Mouse (Mus musculus) retina, postnatal 1 day (tissue): ENCODE data around the gene Tfap2a.

Experiments
- DNase-seq: peaks from one replicate; pipeline ENCODE4 v3.0.0-alpha.2; 2012

Tfap2a gene

DNA sequence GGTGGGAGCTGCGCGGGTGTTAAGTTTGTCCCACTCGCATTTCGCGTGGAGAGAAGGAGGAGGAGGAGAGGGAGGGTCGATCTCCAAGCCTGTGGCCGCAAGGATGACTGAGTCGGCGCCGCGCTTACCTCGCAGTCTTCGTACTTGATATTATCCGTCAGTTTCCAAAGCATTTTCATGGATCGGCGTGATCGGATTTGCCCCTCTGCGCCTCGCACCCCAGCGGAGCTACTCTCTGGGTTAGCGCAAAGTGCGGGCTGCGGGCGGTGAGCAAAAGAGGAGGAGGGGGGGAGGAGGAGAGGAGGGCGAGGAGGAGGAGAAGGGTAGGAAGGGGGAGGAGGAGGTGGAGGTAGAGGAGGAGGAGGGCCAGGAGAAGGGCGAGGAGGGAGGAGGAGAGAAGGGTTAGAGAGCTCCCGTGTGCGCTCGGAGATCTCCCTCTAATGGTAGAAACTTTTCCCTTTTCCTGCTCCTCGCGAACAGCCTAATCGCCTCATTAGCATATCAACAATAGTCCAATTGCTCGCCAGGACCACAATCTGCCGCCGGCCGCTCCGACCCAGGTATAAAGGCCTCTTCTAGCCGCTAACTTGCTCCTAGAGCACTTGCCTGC, 4.5 kb downstream of the Tfap2a start:
- DNase-seq: peak; percentile 79

DNA sequence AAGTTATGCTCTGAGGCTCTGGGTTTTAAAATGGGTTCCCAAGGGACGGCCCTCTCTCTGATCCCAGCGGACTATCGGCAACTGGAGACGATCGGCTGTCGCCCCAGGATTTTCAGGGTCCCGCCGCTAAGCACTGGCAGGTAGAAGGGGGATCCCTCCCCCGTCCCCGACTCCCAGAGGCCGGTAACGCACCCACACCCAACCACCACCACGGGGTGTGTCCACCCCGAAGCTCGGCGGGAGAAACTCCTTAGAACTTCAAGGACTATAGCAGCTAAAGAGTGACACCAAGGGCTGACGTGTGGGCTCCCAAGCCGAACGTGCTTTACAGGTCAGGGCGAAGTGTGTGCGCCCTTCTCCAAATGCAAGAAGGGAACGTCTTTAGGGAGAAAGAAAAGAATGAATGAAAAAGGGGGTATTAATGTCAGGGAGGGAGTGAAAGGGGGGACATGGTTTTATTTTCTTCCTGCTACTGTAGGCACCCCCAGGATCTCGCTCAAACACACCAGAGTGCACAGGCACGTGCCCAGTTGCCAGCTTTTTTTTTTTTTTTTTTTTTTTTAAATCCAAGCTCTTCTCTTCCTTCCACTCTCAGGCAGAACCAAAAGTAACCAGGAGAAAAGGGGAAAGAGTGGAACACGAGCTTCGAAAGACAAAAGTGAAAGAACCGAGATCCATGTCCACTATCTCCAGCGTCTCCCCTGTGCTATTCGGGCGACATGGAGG, 5.2 kb downstream of the Tfap2a start:
- peak; percentile 50 for DNase-seq

DNA sequence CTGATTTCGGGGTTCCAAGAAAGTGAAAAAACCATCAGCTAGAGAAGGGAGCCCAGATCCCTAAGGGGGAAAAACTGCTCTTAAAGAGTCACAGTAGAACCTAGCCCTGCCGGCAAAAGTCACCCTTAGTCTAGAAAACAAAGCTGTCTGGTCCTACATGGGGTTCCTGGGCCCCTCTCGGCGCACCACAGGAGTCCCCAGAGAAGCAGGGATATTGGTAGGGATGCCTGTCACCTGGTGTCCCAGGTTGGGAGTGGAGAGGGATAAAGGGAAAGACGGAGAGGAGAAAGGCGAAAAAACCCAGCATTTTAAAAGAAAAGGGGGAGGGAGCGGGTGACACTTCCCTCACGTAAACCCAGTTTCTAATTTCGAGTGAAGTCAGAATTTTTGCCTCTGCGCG, 6.1 kb downstream of the Tfap2a start:
- no peak for DNase-seq

DNA sequence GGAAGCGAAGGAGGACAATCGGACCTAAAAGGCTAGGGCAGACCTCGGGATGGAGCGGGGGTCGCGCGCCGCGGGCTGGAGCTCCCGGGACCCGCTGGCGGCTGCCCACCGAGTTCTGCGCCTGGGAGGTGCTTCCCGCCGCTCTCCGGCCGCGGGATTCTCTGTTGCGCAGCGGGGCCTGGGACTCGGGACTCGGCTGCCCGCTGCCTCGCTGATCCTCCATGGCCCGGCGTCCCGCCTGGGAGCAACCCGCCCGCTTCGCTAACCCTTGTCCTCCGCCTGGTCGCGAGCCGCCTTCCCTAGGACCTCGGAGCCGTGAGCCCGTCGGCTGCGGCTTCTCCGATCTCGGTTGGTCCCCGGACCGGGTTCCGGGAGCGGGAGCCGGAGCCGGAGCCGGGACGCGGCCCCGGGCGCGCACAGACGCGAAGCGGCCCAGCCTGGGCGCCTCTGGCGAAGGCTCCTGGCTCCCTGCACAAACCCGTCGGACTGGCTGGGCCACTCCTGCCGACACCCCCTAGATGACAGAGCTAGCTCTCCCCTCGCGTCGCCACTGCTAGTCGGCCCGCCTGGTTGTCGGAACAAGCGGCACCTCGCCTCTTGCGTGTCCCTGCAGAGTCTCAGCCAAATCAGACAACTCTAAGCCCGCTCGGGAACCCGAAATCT, 6.9 kb downstream of the Tfap2a start:
- DNase-seq: peak; percentile 45

DNA sequence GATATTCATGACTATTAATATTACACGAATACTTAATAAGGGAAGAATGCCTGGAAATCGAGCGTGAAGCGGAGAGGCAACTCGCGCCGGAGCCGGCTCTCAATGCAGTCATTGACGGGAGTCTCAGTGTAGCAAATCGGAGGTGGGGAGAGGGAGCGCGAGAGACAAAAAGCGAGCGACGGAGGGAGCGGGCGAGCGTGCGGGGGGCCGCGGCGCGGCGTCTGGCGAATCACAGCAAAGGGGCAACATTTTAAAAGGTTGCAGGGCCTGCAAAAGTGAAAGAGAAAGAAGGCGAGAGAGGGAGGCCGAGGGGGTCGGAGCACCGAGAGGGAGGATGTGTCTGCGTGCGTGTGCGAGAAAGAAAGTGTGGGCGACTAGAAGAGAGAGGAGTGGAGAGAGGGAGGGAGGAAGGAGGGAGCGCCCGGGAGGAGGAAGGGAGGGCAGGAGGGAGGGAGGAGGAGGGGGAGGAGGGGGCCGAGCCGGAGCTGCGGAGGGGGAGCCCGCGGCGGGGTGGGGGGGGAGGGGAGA, 7.5 kb downstream of the Tfap2a start:
- DNase-seq: peak; percentile 86

DNA sequence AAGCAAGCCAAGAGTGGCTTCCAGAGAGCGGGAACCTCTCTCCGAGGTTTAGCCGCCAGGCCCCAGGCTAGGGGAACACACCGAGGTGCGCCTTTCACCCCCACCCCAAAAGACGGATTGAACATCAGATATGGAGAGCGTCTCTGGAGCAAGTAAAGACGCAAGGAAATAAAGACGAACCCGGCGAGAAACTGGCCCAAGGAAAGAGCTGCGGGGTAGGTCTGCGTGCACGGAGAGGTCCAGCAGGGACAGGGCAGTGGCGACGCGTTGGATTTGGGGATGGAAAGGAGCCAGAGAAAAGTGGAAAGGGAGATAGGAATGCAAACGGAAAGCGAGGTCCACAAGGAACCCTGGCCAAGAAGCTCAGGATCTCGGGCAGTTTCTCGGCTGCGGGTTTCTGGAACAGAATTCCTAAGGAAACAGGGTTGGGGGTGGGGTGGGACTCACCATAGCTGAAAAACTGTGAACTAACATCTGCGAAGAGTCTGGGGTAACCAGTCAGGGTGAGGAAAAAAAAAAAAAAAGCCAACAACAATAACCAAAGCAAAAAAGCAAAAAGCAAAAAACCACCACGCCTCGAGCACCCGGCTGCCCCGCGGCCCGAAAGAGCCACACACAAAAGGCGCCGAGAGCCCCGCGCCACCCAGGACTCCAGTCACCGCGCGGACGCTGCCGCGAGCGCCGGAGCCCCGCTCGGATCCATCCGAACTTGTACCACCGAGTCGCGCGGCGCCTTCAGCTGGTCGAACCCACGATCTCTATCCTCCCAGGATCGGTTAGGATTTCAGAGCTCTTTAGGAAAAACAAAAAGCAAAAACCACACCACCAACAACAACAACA, 8.4 kb downstream of the Tfap2a start:
- DNase-seq: no peak

DNA sequence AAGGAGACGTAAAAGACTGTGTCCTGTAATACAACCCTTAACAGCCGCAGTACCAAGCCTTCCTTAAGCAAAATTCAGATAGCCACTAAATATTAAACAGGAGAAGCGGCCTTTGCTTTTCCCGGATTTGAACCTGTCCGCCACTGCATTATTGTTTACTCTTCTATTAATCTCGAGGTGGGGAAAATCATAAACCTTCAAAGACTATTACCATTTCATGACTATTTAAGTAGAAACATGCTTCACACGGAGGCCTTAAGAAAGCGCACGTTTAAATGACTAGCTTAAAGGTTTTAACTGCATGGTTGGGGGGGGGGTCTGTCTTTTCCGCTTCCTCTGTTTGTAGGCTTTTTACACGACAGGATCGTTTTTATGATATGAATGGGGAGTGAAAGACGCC, 9.1 kb downstream of the Tfap2a start:
- DNase-seq: no peak

DNA sequence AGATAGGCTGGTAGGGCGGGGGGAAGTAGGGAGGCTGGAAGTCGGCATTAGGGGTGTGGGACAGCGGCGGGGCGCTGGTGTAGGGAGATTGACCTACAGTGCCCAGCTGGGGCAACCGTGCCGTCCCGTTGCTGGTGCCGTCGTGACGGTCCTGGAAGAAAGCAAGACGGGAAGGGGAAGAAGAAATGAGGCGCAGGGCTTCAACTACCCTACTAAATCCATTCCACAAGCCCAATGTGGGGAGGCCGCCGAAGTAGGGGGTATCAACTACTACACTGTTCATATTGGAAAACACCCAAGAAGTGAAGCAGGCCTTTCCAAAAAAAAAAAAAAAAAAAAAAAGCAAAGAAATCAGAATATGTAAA, 9.6 kb downstream of the Tfap2a start:
- no peak for DNase-seq

DNA sequence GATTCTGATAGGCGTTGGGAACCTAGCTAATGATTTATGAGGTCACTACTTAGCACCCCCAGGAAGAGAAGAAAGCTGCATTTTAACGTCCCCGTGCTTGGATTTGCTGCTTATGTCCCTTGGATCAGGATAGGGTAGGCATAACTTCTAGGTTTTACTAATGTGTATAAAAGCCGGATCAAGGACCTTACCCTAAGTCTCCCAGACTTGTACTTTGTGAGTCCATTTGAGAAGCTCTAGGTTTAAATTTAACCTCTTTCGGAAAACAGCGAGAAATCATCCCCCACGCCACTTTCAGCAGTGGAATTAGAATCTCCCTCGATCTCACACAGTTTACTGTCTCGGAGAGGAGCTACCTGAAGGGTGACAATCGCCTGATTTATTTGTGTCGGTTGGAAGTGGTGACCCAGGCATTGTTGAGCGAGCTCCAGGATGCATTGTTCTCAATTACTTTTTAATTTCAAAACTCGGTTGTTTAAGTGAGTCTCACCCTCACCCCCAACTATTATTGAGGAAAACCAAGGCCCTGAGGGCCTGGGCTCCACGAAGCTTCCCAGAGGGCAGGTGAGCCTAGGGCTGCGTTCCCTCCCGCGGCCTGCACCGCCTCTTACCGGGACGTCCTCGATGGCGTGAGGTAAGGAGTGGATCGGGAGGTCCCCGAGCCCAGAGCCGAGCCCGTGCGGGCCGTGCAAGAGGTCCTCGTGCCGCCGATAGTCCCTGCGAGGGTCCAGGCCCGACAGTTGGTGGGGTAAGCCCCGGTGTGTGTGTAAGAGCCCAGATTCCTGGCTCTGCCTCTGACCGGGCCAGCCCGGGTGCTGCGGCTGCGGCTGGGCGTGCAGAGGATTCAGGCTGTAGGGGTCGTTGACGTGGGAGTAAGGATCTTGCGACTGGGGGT, 10.2 kb downstream of the Tfap2a start:
- DNase-seq: no peak

DNA sequence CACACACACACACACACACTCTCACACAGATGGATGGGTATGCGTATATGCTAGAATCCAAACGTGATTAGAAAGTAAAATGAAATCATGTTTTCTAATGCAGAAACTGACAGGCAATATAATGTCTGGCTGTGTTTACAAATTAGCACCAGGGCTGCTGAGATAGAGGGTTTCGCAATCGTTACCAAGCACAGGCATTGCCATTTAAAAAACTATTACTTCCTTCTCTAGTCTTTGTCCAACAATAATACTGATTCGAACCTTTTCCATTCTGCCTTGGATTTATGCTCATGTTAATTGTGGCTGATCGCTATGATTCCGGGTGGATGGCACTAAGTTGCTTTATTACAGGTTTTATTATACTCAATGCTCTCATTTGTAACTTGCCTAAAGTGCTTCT, 12.3 kb downstream of the Tfap2a start:
- no peak for DNase-seq

DNA sequence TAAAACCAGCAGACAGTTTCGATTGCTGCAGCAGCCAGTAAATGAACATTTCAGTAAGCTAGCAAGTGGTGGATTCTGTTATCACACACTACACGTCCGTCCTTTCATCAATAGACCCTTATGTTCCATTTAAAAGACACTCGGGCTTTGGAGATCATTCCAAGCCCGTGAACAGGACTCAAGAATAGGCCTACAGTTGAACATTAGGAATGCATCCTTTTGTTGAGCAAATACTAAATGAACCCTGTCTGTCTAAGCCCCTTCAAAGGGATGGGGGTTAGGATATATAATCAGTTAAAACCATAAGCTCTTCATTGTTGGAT, 14.6 kb downstream of the Tfap2a start:
- DNase-seq: no peak

DNA sequence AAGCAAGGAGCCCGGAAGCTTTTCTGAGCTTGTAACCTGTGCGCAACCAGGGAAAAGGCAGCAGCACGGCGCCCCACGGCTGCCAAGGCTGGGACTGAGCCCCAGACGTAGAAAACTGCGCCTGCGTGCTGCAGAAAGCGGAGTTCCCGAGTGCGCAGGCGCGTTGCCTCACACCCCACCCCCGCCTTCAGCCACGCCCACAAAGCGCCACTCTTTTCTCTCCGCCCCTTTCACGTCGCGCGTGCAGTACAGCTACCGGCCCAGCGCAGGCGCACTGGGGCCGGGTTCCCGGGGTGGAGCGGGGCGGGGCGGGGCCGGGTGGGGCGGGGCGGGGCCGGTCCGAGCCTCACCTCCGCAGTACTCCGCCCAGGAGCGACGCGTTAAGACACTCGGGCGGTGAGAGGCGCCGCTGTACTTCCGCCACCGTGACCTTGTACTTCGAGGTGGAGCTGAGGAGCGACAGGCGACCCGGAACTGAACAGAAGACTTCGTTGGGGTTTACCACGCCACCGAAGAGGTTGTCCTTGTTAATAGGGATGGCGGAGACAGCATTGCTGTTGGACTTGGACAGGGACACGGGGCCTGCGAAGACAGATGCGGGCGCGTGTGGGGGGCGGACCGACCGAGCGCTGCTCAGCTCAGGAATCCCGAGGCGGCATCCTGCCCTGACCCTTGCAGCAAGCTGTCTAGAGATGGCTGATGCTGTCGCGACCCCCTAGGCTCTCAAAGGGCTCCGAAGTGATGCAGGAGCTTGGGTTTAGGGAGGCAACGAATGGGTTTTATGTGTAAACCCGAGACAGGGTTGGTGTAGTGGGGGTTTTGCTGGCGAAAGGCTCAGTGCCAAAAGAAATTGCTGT, 15.2 kb downstream of the Tfap2a start:
- peak; percentile 96 for DNase-seq

DNA sequence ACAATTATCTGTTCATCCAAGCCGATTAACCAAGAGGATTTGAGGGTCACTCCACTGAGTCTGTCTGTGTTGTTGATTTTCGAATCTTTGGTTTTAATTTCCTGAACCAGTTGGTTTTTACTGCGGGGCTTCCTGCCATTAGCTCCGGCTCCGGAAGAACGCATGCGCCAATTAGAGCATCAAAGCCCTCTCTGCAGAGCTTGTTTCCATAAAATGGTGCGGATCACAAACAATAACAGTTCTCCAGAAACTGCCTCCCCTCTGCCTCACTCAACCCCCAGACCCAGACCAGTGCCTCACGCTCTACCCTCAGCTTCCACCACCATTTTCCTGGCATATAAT, 18.5 kb downstream of the Tfap2a start:
- DNase-seq: no peak

DNA sequence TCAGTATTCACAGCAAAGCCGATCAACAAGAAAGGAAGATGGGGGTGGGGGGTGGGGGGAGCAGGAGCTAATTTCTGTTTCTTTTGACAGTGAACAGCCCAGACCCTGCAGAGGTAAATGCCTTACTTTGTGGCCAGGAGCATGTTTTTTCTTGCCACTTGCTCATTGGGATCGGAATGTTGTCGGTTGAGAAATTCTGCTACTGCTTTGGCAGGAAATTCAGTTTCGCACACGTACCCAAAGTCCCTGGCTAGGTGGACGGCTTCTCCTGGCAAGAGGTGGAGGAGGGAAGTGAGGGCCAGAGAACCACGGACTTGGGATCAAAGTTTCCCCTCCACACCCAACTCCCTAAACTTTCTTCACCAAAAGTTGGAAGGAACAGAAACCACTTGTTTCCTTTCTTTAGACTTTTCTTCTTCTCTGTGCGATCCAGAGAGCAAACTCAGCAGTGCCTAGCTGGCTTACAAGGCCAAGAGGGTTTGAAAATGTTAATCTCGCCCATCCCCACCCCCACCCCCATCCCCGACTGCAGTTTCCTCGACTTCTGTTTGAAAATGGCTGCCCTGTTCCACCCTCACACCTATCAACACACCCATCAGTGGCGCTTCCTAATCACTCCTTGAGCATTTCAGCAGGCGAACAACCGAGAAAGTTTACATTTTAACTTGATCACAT, 19.0 kb downstream of the Tfap2a start:
- no peak for DNase-seq

DNA sequence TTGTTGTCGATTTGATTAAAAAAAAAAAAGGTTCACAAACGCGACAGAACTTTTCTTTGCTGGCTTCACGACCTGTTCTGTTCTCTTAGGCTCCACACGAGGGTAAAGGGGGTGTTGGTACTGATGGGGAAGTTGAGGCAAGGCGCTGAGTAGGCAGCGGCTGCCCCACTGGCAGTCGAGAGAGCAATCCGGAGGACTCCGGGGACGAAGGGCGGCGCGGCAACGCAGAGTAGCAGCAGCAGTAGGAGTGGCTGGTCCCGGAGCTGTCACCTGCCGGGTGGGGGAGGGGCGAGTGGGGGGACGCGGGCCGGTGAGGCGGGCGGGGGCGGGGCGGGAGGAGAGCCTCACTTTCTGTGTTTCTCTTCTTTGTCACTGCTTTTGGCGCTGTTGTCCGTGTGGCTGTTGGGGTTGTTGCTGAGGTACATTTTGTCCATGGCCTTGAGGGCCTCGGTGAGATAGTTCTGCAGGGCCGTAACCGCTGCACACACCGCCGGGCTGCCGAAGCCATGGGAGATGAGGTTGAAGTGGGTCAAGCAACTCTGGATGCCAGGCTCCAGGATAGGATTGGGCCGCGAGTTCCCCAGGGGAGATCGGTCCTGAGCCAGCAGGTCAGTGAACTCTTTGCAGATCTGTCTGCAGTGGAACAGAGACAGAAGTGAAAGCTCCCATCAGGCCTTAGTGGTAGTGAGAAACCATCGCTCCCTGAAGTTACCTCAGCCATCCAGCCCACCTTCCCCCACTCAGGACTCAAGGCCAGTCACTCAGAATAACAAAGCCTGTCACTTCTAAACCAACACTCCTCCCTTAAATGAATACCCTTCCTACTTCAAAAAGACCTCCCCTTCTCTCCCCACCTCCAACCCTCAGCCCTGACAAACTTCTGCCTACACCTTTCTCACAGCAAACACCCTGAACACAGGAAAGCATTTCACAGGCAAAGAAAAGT, 21.1 kb downstream of the Tfap2a start:
- DNase-seq: no peak

DNA sequence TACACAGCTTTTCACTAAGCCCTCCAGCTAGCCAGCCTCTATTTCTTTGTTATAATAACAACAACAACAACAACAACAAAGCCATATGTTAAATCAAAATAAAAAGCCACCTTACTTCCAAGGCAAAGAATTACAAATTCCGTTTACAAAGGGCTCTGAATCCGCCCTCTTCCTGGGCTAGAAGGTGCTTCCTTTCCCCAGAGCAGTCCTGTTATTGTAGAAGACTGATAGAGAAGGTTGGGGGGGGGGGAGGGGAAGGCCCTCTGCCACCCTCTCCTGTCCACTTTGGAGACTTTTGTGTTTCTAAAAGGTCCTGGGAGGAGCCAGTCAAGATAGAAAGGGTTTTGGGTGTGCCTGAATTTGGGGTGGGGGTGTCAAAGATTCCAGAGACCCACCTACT, 23.6 kb downstream of the Tfap2a start:
- DNase-seq: no peak

DNA sequence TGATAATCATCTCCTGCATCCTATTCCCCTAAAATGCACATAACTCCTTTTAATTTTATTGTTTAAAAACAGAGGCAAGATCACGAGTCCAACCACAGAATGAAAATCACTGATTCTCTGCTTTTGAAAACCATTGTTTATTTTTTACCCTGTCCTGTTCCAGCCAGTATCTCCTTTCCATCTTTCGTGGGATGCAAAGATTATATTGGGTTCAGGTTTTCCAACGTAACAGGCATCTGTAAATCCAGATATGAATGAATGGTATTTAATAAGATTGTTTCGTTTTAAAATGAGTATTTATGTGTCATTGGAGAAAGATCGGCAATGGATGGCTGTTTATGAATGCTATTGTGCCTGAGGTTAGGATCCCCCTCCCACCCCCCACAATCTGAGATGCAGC, 24.5 kb downstream of the Tfap2a start:
- DNase-seq: no peak

DNA sequence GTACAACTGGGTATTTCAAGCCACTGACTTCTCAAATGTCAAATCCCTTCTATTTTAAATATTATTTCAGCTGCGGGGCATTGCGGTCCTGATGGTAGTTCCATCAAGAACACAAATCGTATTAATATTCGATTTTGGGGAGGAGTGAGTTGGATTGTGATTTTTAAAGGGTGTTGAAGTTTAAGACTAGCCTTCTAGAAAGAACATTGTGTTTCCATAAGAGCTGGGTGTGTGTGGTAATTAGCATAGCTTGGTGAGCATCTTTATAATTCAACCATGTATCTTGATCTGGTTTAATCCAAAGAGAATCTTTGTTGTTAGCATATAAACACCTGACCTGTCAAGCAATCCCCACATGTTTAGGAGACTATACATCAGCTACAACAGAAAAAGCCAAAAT, 24.9 kb downstream of the Tfap2a start:
- DNase-seq: no peak

DNA sequence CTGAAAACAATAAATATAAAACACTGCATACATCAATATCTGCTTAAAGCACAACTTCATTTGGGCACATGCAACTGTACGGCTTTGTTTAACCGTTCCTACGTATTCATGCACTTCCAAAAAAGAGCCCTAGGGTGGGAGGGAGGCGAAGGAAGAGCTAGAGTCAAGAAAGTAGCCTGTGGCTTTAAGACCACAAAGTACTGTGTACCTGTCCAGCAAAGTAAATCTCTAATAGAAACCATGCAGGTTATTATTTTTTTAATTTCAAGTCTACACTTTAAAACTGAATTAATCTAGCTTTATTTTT, 25.7 kb downstream of the Tfap2a start:
- no peak for DNase-seq
